Mouse (Mus musculus) cerebellum, adult 2 months (tissue): ENCODE data around the gene Foxd4.

ENCODE experiments used
- CTCF ChIP-seq: fragments of 200-500 bp; IDR thresholded peaks from 2 replicates; pipeline ENCODE4 v1.5.1; 2011; ENCODE audit warnings: low read depth, mild to moderate bottlenecking, control low read depth, low read length, moderate library complexity, borderline replicate concordance; ENCODE audit not compliant: insufficient read depth
- POLR2A ChIP-seq: fragments of 200-500 bp; IDR thresholded peaks from 2 replicates; pipeline ENCODE4 v1.6.1; 2011; ENCODE audit warnings: low read length, control low read depth, borderline replicate concordance; ENCODE audit not compliant: insufficient read depth

- TF ChIP-seq POLR2A (no peak), CTCF (no peak)
These were observed 3.7 kb downstream of the Foxd4 start for GRCm38 (mm10) chr19:24897006-24897895.
